Mouse (Mus musculus) brain, embryonic 14.5 days (tissue): ENCODE measurements around the gene Pfkm.

Experiments used
- CTCF ChIP-seq: fragments of 200-500 bp; IDR thresholded peaks from 2 replicates; pipeline ENCODE4 v1.5.1; 2012; ENCODE audit warnings: inconsistent platforms, mild to moderate bottlenecking, moderate library complexity, borderline replicate concordance; ENCODE audit not compliant: insufficient read depth, insufficient read length; ENCODE audit errors: extremely low read depth
- POLR2A ChIP-seq: fragments of 200-500 bp; IDR thresholded peaks from 2 replicates; pipeline ENCODE4 v1.6.1; 2012; ENCODE audit warnings: mild to moderate bottlenecking, inconsistent platforms, borderline replicate concordance; ENCODE audit not compliant: poor library complexity, insufficient read depth, insufficient read length, severe bottlenecking; ENCODE audit errors: extremely low read depth

GRCm38 (mm10) chr15:98157253-98157652, 64.9 kb downstream of the Pfkm start:
- TF ChIP-seq CTCF (no peak), POLR2A (no peak)
